Mouse (Mus musculus) limb, embryonic 14.5 days (tissue): Measurements from ENCODE around the gene Kcnb1. TPM values are rescaled to one million over a fixed set of nuclear protein-coding genes. Genes with fewer than 3 reads are reported as not detected.

ENCODE experiments used
- ATAC-seq: fragments of 200-750 bp; cut with Nextera tagmentation; 2 replicates; pipeline ENCODE4 v1.8.0; 2017; ENCODE audit warnings: low read depth, moderate number of reproducible peaks, moderate TSS enrichment; ENCODE audit not compliant: low FRiP score
- DNase-seq: peaks from one replicate; pipeline ENCODE4 v3.0.0-alpha.2; 2015; ENCODE audit warnings: low spot score
- H3K27ac ChIP-seq: fragments of 300-500 bp; sonication (generic); replicated peaks from 2 replicates; pipeline ENCODE4 v1.5.1; 2014; ENCODE audit warnings: low read depth, mild to moderate bottlenecking, low read length, moderate library complexity, mixed read lengths
- H3K27me3 ChIP-seq: fragments of 300-500 bp; sonication (generic); 2 replicates; pipeline ENCODE4 v1.6.1; 2014; ENCODE audit warnings: low read length, mixed read lengths; ENCODE audit not compliant: control insufficient read depth, insufficient read depth
- H3K36me3 ChIP-seq: fragments of 300-500 bp; sonication (generic); 2 replicates; pipeline ENCODE4 v1.6.1; 2014; ENCODE audit warnings: mild to moderate bottlenecking, low read length, moderate library complexity, mixed read lengths; ENCODE audit not compliant: control insufficient read depth, insufficient read depth
- H3K4me1 ChIP-seq: fragments of 300-500 bp; sonication (generic); 2 replicates; pipeline ENCODE4 v1.6.1; 2014; ENCODE audit warnings: antibody characterized with exemption, low read length, mixed read lengths; ENCODE audit not compliant: control insufficient read depth, insufficient read depth
- H3K4me2 ChIP-seq: fragments of 300-500 bp; sonication (generic); replicated peaks from 2 replicates; pipeline ENCODE4 v1.6.1; 2014; ENCODE audit warnings: low read depth, mild to moderate bottlenecking, low read length, moderate library complexity; ENCODE audit not compliant: severe bottlenecking
- H3K4me3 ChIP-seq: fragments of 300-500 bp; sonication (generic); replicated peaks from 2 replicates; pipeline ENCODE4 v1.5.1; 2014; ENCODE audit warnings: low read length
- H3K9ac ChIP-seq: fragments of 300-500 bp; sonication (generic); 2 replicates; pipeline ENCODE4 v1.6.1; 2014; ENCODE audit warnings: mild to moderate bottlenecking, low read depth, low read length, moderate library complexity; ENCODE audit not compliant: severe bottlenecking
- H3K9me3 ChIP-seq: fragments of 300-500 bp; sonication (generic); 2 replicates; pipeline ENCODE4 v1.6.1; 2016; ENCODE audit warnings: low read length; ENCODE audit not compliant: control insufficient read depth
- POLR2A ChIP-seq: fragments of 200-500 bp; IDR thresholded peaks from 2 replicates; pipeline ENCODE4 v1.8.0; 2012; ENCODE audit warnings: inconsistent platforms, mild to moderate bottlenecking, moderate library complexity, borderline replicate concordance; ENCODE audit not compliant: insufficient read depth, insufficient read length; ENCODE audit errors: extremely low read depth
- WGBS: fragments of 180-500 bp; shearing (Covaris S2); extraction: QIAGEN DNeasy Blood & Tissue Kit; methylation state at CpG from one replicate; pipeline ENCODE4 v1.1.7; 2014; 5-methylcytosine and 5-hydroxymethylcytosine counted together
- polyA plus RNA-seq, 2 experiments: library from polyadenylated mRNA; depleted of rRNA in 1 of 2; stranded (reverse) in 1 of 2; unstranded in 1 of 2; fragments of >200 nt; fragmentation: Nextera tagmentation in 1 of 2; extraction: Ambion mirVana in 1 of 2; gene quantifications; 2 replicates each; pipeline versions ENCODE4 v1.2.1 to v1.2.3; 2012 to 2014

The Kcnb1 gene
- polyA plus RNA-seq, 2 experiments = 1.3 to 3.3 TPM

- no peaks in the 10 kb centered on the region for H3K27me3 ChIP-seq
- no peak overlapping the region for H3K4me2 ChIP-seq
- ATAC-seq (no peak), DNase-seq (no peak)
- H3K27ac ChIP-seq = no peak overlapping the region
- no peaks in the 10 kb centered on the region for H3K9me3 ChIP-seq
- TF ChIP-seq POLR2A = no peak
- H3K9ac ChIP-seq = no peak overlapping the region
- no peak overlapping the region for H3K4me3 ChIP-seq
- WGBS = 68% methylated on average over 1 of the region's 1 CpGs
- H3K36me3 ChIP-seq = no peaks in the 10 kb centered on the region
- H3K4me1 ChIP-seq = no peaks in the 10 kb centered on the region
Measured at GRCm38 (mm10) chr2:167090271-167090670, 99.7 kb downstream of the Kcnb1 start.

- no peak overlapping the region for H3K9ac ChIP-seq
- TF ChIP-seq POLR2A = no peak
- no peaks in the 10 kb centered on the region for H3K4me1 ChIP-seq
- no peak for ATAC-seq
- DNase-seq = no peak
- no peaks in the 10 kb centered on the region for H3K36me3 ChIP-seq
- 82% methylated on average over 3 of the region's 5 CpGs for WGBS
- no peak overlapping the region for H3K27ac ChIP-seq
- H3K4me2 ChIP-seq = no peak overlapping the region
- H3K27me3 ChIP-seq = no peaks in the 10 kb centered on the region
- no peak overlapping the region for H3K4me3 ChIP-seq
- no peaks in the 10 kb centered on the region for H3K9me3 ChIP-seq
Measured at GRCm38 (mm10) chr2:167086836-167087235, 103.1 kb downstream of the Kcnb1 start.

- H3K4me2 ChIP-seq = no peak overlapping the region
- no peaks in the 10 kb centered on the region for H3K4me1 ChIP-seq
- no peaks in the 10 kb centered on the region for H3K36me3 ChIP-seq
- H3K27ac ChIP-seq = no peak overlapping the region
- WGBS = 56% methylated on average over 11 of the region's 11 CpGs
- no peak for ATAC-seq
- no peaks in the 10 kb centered on the region for H3K9me3 ChIP-seq
- no peaks in the 10 kb centered on the region for H3K27me3 ChIP-seq
- no peak overlapping the region for H3K4me3 ChIP-seq
- TF ChIP-seq POLR2A = no peak
- H3K9ac ChIP-seq = no peak overlapping the region
- no peak for DNase-seq
Measured at GRCm38 (mm10) chr2:167086092-167086491, 103.9 kb downstream of the Kcnb1 start.

GRCm38 (mm10) chr2:167081639-167082038 is 108.3 kb downstream of the Kcnb1 start:
- no peak for TF ChIP-seq POLR2A
- no peak for DNase-seq
- Histone ChIP-seq H3K9me3 (no peaks in the 10 kb centered on the region), H3K4me2 (no peak overlapping the region), H3K4me1 (peaks cover 6% of the 10 kb centered on the region; the same call in 1 of the 2 replicates), H3K9ac (no peak overlapping the region), H3K27me3 (no peaks in the 10 kb centered on the region), H3K27ac (no peak overlapping the region), H3K36me3 (no peaks in the 10 kb centered on the region), H3K4me3 (no peak overlapping the region)
- whole genome bisulfite sequencing = 21% methylated on average over 4 of the region's 4 CpGs
- ATAC-seq = no peak

- Histone ChIP-seq H3K36me3 (no peaks in the 10 kb centered on the region), H3K4me1 (peaks cover 6% of the 10 kb centered on the region; the same call in 1 of the 2 replicates), H3K4me2 (no peak overlapping the region), H3K27me3 (no peaks in the 10 kb centered on the region), H3K9ac (no peak overlapping the region), H3K9me3 (no peaks in the 10 kb centered on the region), H3K27ac (no peak overlapping the region), H3K4me3 (no peak overlapping the region)
- TF ChIP-seq POLR2A = no peak
- 68% methylated on average over 6 of the region's 6 CpGs for WGBS
- ATAC-seq = no peak
- no peak for DNase-seq
Measured at GRCm38 (mm10) chr2:167081135-167081534, 108.8 kb downstream of the Kcnb1 start.

GRCm38 (mm10) chr2:167080387-167080786 is 109.6 kb downstream of the Kcnb1 start:
- Histone ChIP-seq H3K9me3 (no peaks in the 10 kb centered on the region), H3K36me3 (no peaks in the 10 kb centered on the region), H3K4me1 (peaks cover 6% of the 10 kb centered on the region; the same call in 1 of the 2 replicates), H3K9ac (no peak overlapping the region), H3K4me2 (no peak overlapping the region), H3K4me3 (no peak overlapping the region), H3K27me3 (no peaks in the 10 kb centered on the region), H3K27ac (no peak overlapping the region)
- WGBS = 81% methylated on average over 3 of the region's 3 CpGs
- TF ChIP-seq POLR2A = no peak
- ATAC-seq (no peak), DNase-seq (no peak)
